Mouse (Mus musculus): ENCODE measurements around the gene Gm14214. TPM values are rescaled to one million over a fixed set of nuclear protein-coding genes. Genes with fewer than 3 reads are reported as not detected.

The Gm14214 gene
- polyA plus RNA-seq, 1 experiment from 2014 or later, result not detected

- ATAC-seq (replicated peaks), result no peak
- Histone ChIP-seq H3K4me2 (no peak overlapping the region), H3K4me1 (no peaks in the 10 kb centered on the region), H3K9ac (no peak overlapping the region), H3K9me3 (no peaks in the 10 kb centered on the region), H3K27ac (no peak overlapping the region), H3K27me3 (replicated peaks) (no peaks in the 10 kb centered on the region), H3K36me3 (replicated peaks) (no peaks in the 10 kb centered on the region), H3K4me3 (no peak overlapping the region)
- 90% methylated on average over 6 of the region's 6 CpGs for WGBS
Observed at GRCm38 (mm10) chr2:154767051-154767450, 2.8 kb downstream of the Gm14214 start.

- Histone ChIP-seq H3K4me3 (no peak overlapping the region), H3K27ac (no peak overlapping the region), H3K9ac (no peak overlapping the region), H3K4me2 (no peak overlapping the region), H3K27me3 (replicated peaks) (no peaks in the 10 kb centered on the region), H3K4me1 (no peaks in the 10 kb centered on the region), H3K9me3 (no peaks in the 10 kb centered on the region), H3K36me3 (replicated peaks) (no peaks in the 10 kb centered on the region)
- ATAC-seq (replicated peaks), result no peak
- 82% methylated on average over 8 of the region's 8 CpGs for WGBS
Observed at GRCm38 (mm10) chr2:154765554-154766008, 4.2 kb downstream of the Gm14214 start.

DNA sequence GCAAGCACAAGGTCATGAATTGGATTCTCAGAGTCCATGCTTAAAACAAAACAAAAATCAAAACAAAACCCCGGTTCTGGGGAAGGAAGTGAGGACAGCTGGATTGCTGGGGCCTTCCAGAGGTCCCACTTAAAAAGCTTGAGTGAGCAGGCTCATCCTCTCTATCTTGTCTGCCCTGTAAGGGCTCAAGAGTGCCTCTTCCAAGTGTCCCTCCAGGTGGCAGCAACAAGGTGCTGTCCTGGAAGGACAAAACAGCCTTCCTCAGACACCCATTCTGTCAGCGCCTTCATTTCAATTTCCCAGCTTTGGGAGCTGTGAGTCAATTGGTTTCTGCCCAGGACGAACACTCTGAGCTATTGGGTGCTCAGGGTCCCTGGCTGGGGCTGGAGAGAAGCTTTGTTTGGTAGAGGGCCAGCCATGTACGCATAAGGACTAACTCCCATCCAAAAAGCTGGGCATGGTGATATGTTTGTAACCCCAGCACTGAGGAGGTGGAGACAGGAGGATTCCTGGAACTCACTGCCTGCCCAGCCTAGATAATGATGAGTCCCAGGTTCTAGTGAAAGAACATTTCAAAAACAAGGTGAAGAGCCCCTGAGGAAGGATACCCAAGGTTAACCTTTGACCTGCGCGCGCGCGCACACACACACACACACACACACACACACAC is 4.9 kb downstream of the Gm14214 start:
- WGBS, result 81% methylated on average over 9 of the region's 9 CpGs
- H3K9ac ChIP-seq, result no peak overlapping the region
- ATAC-seq (replicated peaks), result no peak
- H3K4me3 ChIP-seq, result no peak overlapping the region
- no peaks in the 10 kb centered on the region for H3K36me3 ChIP-seq (replicated peaks)
- no peaks in the 10 kb centered on the region for H3K4me1 ChIP-seq
- H3K9me3 ChIP-seq, result no peaks in the 10 kb centered on the region
- H3K4me2 ChIP-seq, result no peak overlapping the region
- no peak overlapping the region for H3K27ac ChIP-seq
- no peaks in the 10 kb centered on the region for H3K27me3 ChIP-seq (replicated peaks)

DNA sequence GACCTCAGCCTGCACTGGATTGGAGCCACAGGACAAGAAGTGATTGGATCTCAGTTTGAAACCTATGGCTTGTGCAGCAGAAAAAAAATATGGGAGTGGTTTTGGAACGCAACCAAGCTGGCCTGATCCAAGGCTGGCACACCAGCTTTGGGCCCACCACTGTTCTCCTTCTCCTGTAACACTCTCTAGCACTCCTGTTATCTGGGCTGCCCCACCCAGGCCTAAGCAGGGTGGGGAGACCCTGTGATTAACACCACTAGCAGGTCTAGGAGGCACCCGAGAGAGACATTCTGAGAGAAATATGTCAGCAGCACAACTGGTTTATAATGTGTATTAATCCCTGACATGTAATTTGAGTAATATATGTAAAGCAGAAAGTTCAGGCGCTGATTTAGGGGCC is 6.6 kb downstream of the Gm14214 start:
- H3K4me1 ChIP-seq, result no peaks in the 10 kb centered on the region
- H3K9ac ChIP-seq, result no peak overlapping the region
- ATAC-seq (replicated peaks), result no peak
- H3K4me3 ChIP-seq, result no peak overlapping the region
- no peak overlapping the region for H3K4me2 ChIP-seq
- no peaks in the 10 kb centered on the region for H3K36me3 ChIP-seq (replicated peaks)
- no peaks in the 10 kb centered on the region for H3K27me3 ChIP-seq (replicated peaks)
- 83% methylated on average over 3 of the region's 3 CpGs for WGBS
- no peaks in the 10 kb centered on the region for H3K9me3 ChIP-seq
- H3K27ac ChIP-seq, result no peak overlapping the region

DNA sequence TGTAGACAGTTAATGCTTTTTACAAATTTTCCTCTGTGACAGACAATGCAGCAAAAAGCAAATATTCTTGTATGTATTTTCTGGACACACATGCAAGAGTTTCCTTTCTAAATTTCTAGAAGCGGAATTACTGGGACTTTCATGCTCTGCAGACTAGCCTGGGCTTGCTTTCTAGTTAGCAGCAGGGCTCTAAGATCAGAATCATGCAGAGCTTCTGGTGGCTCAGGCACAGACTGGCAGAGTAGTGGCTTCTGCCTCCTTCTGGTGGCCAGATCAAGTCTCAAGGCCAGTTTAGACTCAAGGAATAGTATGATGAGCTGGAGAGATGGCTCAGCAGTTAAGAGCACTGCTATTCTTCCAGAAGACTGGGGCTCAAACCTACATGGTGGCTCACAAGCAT is 11.4 kb downstream of the Gm14214 start:
- H3K36me3 ChIP-seq (replicated peaks), result no peaks in the 10 kb centered on the region
- H3K9me3 ChIP-seq, result no peaks in the 10 kb centered on the region
- no peak overlapping the region for H3K4me2 ChIP-seq
- no peak overlapping the region for H3K9ac ChIP-seq
- 94% methylated on average over 1 of the region's 1 CpGs for WGBS
- ATAC-seq (replicated peaks), result no peak
- no peak overlapping the region for H3K4me3 ChIP-seq
- no peak overlapping the region for H3K27ac ChIP-seq
- H3K4me1 ChIP-seq, result no peaks in the 10 kb centered on the region
- H3K27me3 ChIP-seq (replicated peaks), result no peaks in the 10 kb centered on the region

DNA sequence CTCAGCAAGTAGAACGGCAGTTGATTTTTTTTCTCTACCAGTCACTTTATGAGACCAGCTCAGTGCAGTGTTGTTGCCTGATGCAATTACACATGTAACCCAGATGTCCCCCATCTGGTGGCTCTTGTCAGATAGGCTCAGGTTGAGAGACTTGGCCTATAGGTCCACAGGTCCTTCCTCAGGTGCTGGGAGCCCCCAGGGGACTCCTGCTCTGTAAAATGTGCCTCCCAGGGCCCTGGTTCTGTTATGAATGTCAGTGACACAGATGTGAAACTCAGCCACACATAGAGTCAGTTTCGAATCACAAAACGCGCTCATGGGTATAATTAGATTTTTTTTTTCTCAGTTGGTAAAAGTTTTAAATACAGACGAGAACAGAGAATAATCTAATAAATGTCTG is 12.1 kb downstream of the Gm14214 start:
- no peak for ATAC-seq (replicated peaks)
- H3K27ac ChIP-seq, result no peak overlapping the region
- 87% methylated on average over 5 of the region's 5 CpGs for WGBS

DNA sequence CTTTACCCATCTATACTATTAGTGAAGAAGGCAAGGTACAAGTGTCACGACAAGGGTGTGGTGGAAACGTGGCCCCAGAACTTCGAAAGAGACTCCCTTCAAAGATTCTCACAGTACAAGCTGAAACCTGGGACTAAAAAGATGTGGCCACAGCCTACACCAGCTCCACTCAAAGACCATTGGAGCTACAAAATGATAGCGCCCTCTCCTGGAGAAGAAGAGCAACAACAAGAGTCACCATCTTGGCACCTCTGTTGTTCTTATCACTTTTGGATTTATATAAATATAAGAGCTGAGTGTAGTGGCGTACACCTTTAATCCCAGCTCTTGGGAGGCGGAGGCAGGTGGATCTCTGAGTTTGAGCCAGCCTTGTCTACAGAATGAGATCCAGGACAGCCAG is 14.0 kb downstream of the Gm14214 start:
- Histone ChIP-seq H3K9me3 (no peaks in the 10 kb centered on the region), H3K36me3 (replicated peaks) (no peaks in the 10 kb centered on the region), H3K4me3 (no peak overlapping the region), H3K4me2 (no peak overlapping the region), H3K9ac (no peak overlapping the region), H3K27ac (no peak overlapping the region), H3K4me1 (no peaks in the 10 kb centered on the region), H3K27me3 (replicated peaks) (no peaks in the 10 kb centered on the region)
- ATAC-seq (replicated peaks), result no peak
- 57% methylated on average over 6 of the region's 6 CpGs for WGBS

More for the DNA sequence above, 12.1 kb downstream of the Gm14214 start:
- H3K9me3 ChIP-seq, result no peaks in the 10 kb centered on the region
- H3K4me1 ChIP-seq, result no peaks in the 10 kb centered on the region
- H3K36me3 ChIP-seq (replicated peaks), result no peaks in the 10 kb centered on the region
- no peak overlapping the region for H3K4me2 ChIP-seq
- H3K9ac ChIP-seq, result no peak overlapping the region
- no peak overlapping the region for H3K4me3 ChIP-seq
- no peaks in the 10 kb centered on the region for H3K27me3 ChIP-seq (replicated peaks)

GRCm38 (mm10) chr2:154754068-154754560 is 15.7 kb downstream of the Gm14214 start:
- Histone ChIP-seq H3K4me1 (peaks cover 9% of the 10 kb centered on the region), H3K27ac (no peak overlapping the region), H3K4me2 (no peak overlapping the region), H3K36me3 (replicated peaks) (no peaks in the 10 kb centered on the region), H3K27me3 (replicated peaks) (no peaks in the 10 kb centered on the region), H3K9me3 (no peaks in the 10 kb centered on the region), H3K4me3 (no peak overlapping the region), H3K9ac (no peak overlapping the region)
- no peak for ATAC-seq (replicated peaks)
- 93% methylated on average over 2 of the region's 2 CpGs for WGBS

GRCm38 (mm10) chr2:154751924-154752323 is 17.9 kb downstream of the Gm14214 start:
- Histone ChIP-seq H3K4me3 (no peak overlapping the region), H3K9me3 (no peaks in the 10 kb centered on the region), H3K4me2 (no peak overlapping the region), H3K4me1 (peaks cover 14% of the 10 kb centered on the region), H3K9ac (no peak overlapping the region), H3K36me3 (replicated peaks) (no peaks in the 10 kb centered on the region), H3K27me3 (replicated peaks) (no peaks in the 10 kb centered on the region), H3K27ac (no peak overlapping the region)
- WGBS, result 53% methylated on average over 8 of the region's 8 CpGs
- ATAC-seq (replicated peaks), result no peak

GRCm38 (mm10) chr2:154749046-154750036 is 20.5 kb downstream of the Gm14214 start:
- peaks cover 14% of the 10 kb centered on the region for H3K4me1 ChIP-seq
- no peak overlapping the region for H3K9ac ChIP-seq
- peak overlapping the region; percentile 73 for H3K27ac ChIP-seq
- WGBS, result 42% methylated on average over 23 of the region's 23 CpGs
- no peaks in the 10 kb centered on the region for H3K9me3 ChIP-seq
- no peak; the same call in 1 of the 2 replicates for ATAC-seq (replicated peaks)
- H3K4me3 ChIP-seq, result no peak overlapping the region
- H3K4me2 ChIP-seq, result peak overlapping the region; percentile 27
- H3K36me3 ChIP-seq (replicated peaks), result no peaks in the 10 kb centered on the region
- no peaks in the 10 kb centered on the region for H3K27me3 ChIP-seq (replicated peaks)

DNA sequence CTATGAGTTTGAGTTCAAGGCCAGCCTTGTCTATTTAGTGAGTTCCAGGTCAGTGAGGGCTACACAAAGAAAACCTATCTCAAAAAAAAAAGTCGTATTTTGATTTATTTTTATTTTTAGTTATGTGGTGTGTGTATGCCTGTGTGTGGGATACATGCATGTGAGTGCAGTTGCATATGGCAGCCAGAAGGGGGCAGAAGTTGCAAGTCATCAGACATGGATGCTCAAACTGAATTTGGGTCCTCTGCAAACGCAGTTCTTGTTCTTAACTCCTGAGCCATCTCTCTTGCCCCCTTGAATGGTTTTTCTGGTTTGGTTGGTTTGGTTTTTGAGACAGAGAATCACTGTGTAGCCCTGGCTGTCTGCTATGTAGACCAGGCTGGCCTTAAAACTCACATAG is 21.4 kb downstream of the Gm14214 start:
- Histone ChIP-seq H3K4me1 (peaks cover 14% of the 10 kb centered on the region), H3K36me3 (replicated peaks) (no peaks in the 10 kb centered on the region), H3K27ac (no peak overlapping the region), H3K9ac (no peak overlapping the region), H3K4me3 (no peak overlapping the region), H3K9me3 (no peaks in the 10 kb centered on the region), H3K4me2 (no peak overlapping the region), H3K27me3 (replicated peaks) (no peaks in the 10 kb centered on the region)
- 92% methylated on average over 2 of the region's 2 CpGs for WGBS
- ATAC-seq (replicated peaks), result no peak

- H3K4me2 ChIP-seq, result no peak overlapping the region
Observed at GRCm38 (mm10) chr2:154743915-154744314, 25.9 kb downstream of the Gm14214 start.

More at GRCm38 (mm10) chr2:154743915-154744314, 25.9 kb downstream of the Gm14214 start:
- Histone ChIP-seq H3K9me3 (no peaks in the 10 kb centered on the region), H3K27ac (no peak overlapping the region), H3K27me3 (replicated peaks) (no peaks in the 10 kb centered on the region), H3K9ac (no peak overlapping the region), H3K4me1 (peaks cover 3% of the 10 kb centered on the region), H3K36me3 (replicated peaks) (no peaks in the 10 kb centered on the region), H3K4me3 (no peak overlapping the region)
- 77% methylated on average over 4 of the region's 4 CpGs for WGBS
- ATAC-seq (replicated peaks), result no peak
